ENCODE assay signal across 11 mouse cellular contexts in the genomic region with DNA sequence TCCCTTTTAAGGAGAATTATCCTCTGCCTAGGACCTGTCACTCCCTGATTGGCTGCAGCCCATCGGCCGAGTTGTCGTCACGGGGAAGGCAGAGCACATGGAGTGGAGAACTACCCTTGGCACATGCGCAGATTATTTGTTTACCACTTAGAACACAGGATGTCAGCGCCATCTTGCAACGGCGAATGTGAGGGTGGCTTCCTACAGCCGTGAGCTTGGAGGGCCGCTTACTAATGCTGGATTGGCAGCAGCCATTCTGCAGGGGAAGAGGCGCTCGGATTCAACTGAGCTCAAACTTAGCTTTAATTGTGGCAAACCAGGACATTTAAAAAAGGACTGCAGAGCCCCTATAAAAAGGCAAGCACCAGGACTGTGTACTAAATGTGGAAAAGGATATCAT. TPM values are rescaled to one million over a fixed set of nuclear protein-coding genes. Genes with fewer than 3 reads are reported as not detected.
DNase-seq lines count a peak whose midpoint lies in the region; ATAC-seq lines count a peak whose summit lies in the region.
"Not testable (repeated sequence)": the region's sequence is repeated elsewhere in the genome, so short reads cannot be mapped to it uniquely, and the experiment has no call there.
"Had no signal": no experiment of that assay in that cellular context is flagged by ENCODE, and none has a peak within 500 bp of the region (broad histone marks: within the 10 kb centered on the region; RNA-seq: fewer than 3 reads in every experiment).

No protein-coding gene starts in this region.

- not testable (repeated sequence) for H3K27me3 ChIP-seq in forebrain, embryonic 11.5 days (ENCODE audit: control insufficient read depth, insufficient read depth, low read length); heart, embryonic 10.5 days (ENCODE audit: insufficient read depth, poor library complexity, severe bottlenecking)

- not testable (repeated sequence) for H3K4me3 ChIP-seq in forebrain, embryonic 11.5 days (ENCODE audit: low read depth, low read length); heart, embryonic 10.5 days

- not testable (repeated sequence) for H3K4me1 ChIP-seq in forebrain, embryonic 11.5 days (replicated peaks; ENCODE audit: control insufficient read depth, insufficient read depth, low read length); heart, embryonic 10.5 days

- 96% methylated on average over 11 of the region's 12 CpGs for WGBS in forebrain, embryonic 11.5 days
- 92% methylated on average over 12 of the region's 12 CpGs for WGBS in heart, embryonic 10.5 days

- ATAC-seq in forebrain, embryonic 11.5 days (replicated peaks; ENCODE audit: low FRiP score) = not testable (repeated sequence)

- not testable (repeated sequence) for H3K27ac ChIP-seq in forebrain, embryonic 11.5 days (ENCODE audit: low read depth, low read length); heart, embryonic 10.5 days

- DNase-seq in R1 (ENCODE audit: low read depth, low spot score) (peak; percentile 1), ZHBTc4 (ENCODE audit: low read depth, low spot score) (peak; percentile 3)
- peak; percentile 23 for DNase-seq in forebrain, embryonic 11.5 days (ENCODE audit: low spot score)
- DNase-seq in heart, adult 11 months = peak; percentile 91
- DNase-seq in heart, embryonic 10.5 days (ENCODE audit: low spot score) = peak; percentile 22
- peak; percentile 16 to 64 for DNase-seq in spleen, postnatal 4 days (ENCODE audit: low spot score in 2 of 2)

- not testable (repeated sequence) for H3K36me3 ChIP-seq in forebrain, embryonic 11.5 days (ENCODE audit: control insufficient read depth, insufficient read depth, low read length); heart, embryonic 10.5 days

- not testable (repeated sequence) for H3K9me3 ChIP-seq in forebrain, embryonic 11.5 days (ENCODE audit: control insufficient read depth, low read length)
- peaks cover 44% of the 10 kb centered on the region for H3K9me3 ChIP-seq in heart, embryonic 10.5 days

- H3K4me2 ChIP-seq in forebrain, embryonic 11.5 days (ENCODE audit: low read depth, low read length, severe bottlenecking) = not testable (repeated sequence)

- H3K9ac ChIP-seq in forebrain, embryonic 11.5 days (ENCODE audit: low read length) = not testable (repeated sequence)

RNA-seq across cellular contexts. Expression of a gene that starts 35.1 kb away (rescaled TPM):
- 0.12 TPM in 1 of 2 replicates, not detected in the other for polyA plus RNA-seq in forebrain, embryonic 11.5 days (2014; fragmentation: Nextera tagmentation; extraction: Ambion mirVana)
- 0.09 TPM in 1 of 2 replicates, not detected in the other for polyA plus RNA-seq in heart, embryonic 10.5 days (2016; fragmentation: Nextera tagmentation; extraction: Ambion mirVana)
- polyA plus RNA-seq: adrenal gland, adult 2 months; brain, embryonic 14.5 days; C2C12; cerebellum, adult 2 months; G1E had no signal

Comparison
In these comparisons a context has a peak if more than half of its experiments do, and no peak if none do; other contexts are left out.
1. DNase-seq: peak in every context shown above with its lines; median percentile 91 in heart, adult 11 months; 40 in spleen, postnatal 4 days; 23 in forebrain, embryonic 11.5 days; 22 in heart, embryonic 10.5 days; 3 in ZHBTc4; 1 in R1.